Mouse (Mus musculus): ENCODE measurements at regions not wholly inside any gene's neighbourhood (a gene's known extent, or its start where the extent isn't known, plus 50 kb on each side); places are given as distances from the start of the nearest gene placed in this dataset.

GRCm38 (mm10) chr3:58309601-58310000 is 104.9 kb upstream of the Tsc22d2 start:
- no peak for TF ChIP-seq CTCF (IDR thresholded peaks at IDR 0.05; ENCODE audit: extremely low read depth, insufficient read length, insufficient replicate concordance, low read depth, low read length)
- no peak for TF ChIP-seq POLR2A (IDR thresholded peaks at IDR 0.05; ENCODE audit: low read depth, low read length)

Measured in small intestine, adult 2 months (tissue).